Mouse (Mus musculus) layer of hippocampus, adult 11-12 months (tissue): ENCODE results near the gene Lrig1.

Source experiments
- DNase-seq: peaks from one replicate; pipeline ENCODE4 v3.0.0; 2022; ENCODE audit warnings: low spot score

Lrig1 gene

GRCm38 (mm10) chr6:94618671-94619070, 81.3 kb downstream of the Lrig1 start:
- DNase-seq: no peak

- no peak for DNase-seq
Observed at GRCm38 (mm10) chr6:94615936-94616335, 84.0 kb downstream of the Lrig1 start.

- no peak for DNase-seq
Observed at GRCm38 (mm10) chr6:94614346-94614745, 85.6 kb downstream of the Lrig1 start.

- DNase-seq: no peak
Observed at GRCm38 (mm10) chr6:94613235-94613895, 86.6 kb downstream of the Lrig1 start.

GRCm38 (mm10) chr6:94604546-94604945, 95.4 kb downstream of the Lrig1 start:
- DNase-seq: no peak

- no peak for DNase-seq
Observed at GRCm38 (mm10) chr6:94604072-94604471, 95.9 kb downstream of the Lrig1 start.

GRCm38 (mm10) chr6:94601811-94602210, 98.1 kb downstream of the Lrig1 start:
- no peak for DNase-seq

GRCm38 (mm10) chr6:94601101-94601500, 98.9 kb downstream of the Lrig1 start:
- DNase-seq: no peak

GRCm38 (mm10) chr6:94599016-94599415, 100.9 kb downstream of the Lrig1 start:
- no peak for DNase-seq

- no peak for DNase-seq
Observed at GRCm38 (mm10) chr6:94598421-94598820, 101.5 kb downstream of the Lrig1 start.

GRCm38 (mm10) chr6:94596761-94597485, 103.0 kb downstream of the Lrig1 start:
- DNase-seq: no peak

GRCm38 (mm10) chr6:94596051-94596760, 103.8 kb downstream of the Lrig1 start:
- DNase-seq: no peak

- DNase-seq: no peak
Observed at GRCm38 (mm10) chr6:94595206-94595605, 104.8 kb downstream of the Lrig1 start.

GRCm38 (mm10) chr6:94594711-94595110, 105.2 kb downstream of the Lrig1 start:
- no peak for DNase-seq

GRCm38 (mm10) chr6:94594096-94594665, 105.8 kb downstream of the Lrig1 start:
- no peak for DNase-seq

- DNase-seq: no peak
Observed at GRCm38 (mm10) chr6:94592710-94593109, 107.2 kb downstream of the Lrig1 start.

- no peak for DNase-seq
Observed at GRCm38 (mm10) chr6:94592243-94592642, 107.7 kb downstream of the Lrig1 start.

GRCm38 (mm10) chr6:94588365-94588764, 111.6 kb downstream of the Lrig1 start:
- no peak for DNase-seq

GRCm38 (mm10) chr6:94584976-94585375, 115.0 kb downstream of the Lrig1 start:
- no peak for DNase-seq

GRCm38 (mm10) chr6:94584147-94584695, 115.7 kb downstream of the Lrig1 start:
- DNase-seq: peak; percentile 33

- no peak for DNase-seq
Observed at GRCm38 (mm10) chr6:94582055-94582454, 117.9 kb downstream of the Lrig1 start.

- peak; percentile 58 for DNase-seq
Observed at GRCm38 (mm10) chr6:94577991-94578390, 122.0 kb downstream of the Lrig1 start.
